Mouse (Mus musculus) skeletal muscle tissue, postnatal 0 days (tissue): ENCODE data around the gene Gm14408. TPM values are rescaled to one million over a fixed set of nuclear protein-coding genes. Genes with fewer than 3 reads are reported as not detected.

Experiments
- polyA plus RNA-seq: library from polyadenylated mRNA; unstranded; fragments of >200 nt; fragmentation: Nextera tagmentation; extraction: Ambion mirVana; gene quantifications from 2 replicates; pipeline ENCODE4 v1.2.1, GENCODE M21; 2015

The Gm14408 gene
- not detected in 2 replicates for polyA plus RNA-seq

GRCm38 (mm10) chr2:176830840-176831239 is at the start of gene Gm14408:
Gene Gm14408 (plus strand): TSS chr2:176831140.

GRCm38 (mm10) chr2:176798312-176798711 is 32.6 kb upstream of the Gm14408 start, which contains the start of gene Gm14295:
Gene Gm14295 (plus strand): TSS chr2:176798612.

Other genes with a start within 250 kb of the Gm14408 start
- 11.6 and 14.7 TPM in 2 replicates for gene Gm14308, start 194.8 kb upstream of the Gm14408 start, polyA plus RNA-seq
- gene Zfp973, start 160.6 kb upstream of the Gm14408 start, polyA plus RNA-seq = 4.3 and 4.7 TPM in 2 replicates
- gene Gm14305, start 122.8 kb upstream of the Gm14408 start, polyA plus RNA-seq = 19.5 and 20.6 TPM in 2 replicates
- gene Gm14295, start 32.5 kb upstream of the Gm14408 start, polyA plus RNA-seq = 13.8 and 14.8 TPM in 2 replicates
- 3.1 and 6.1 TPM in 2 replicates for gene Gm14296, start 96.7 kb downstream of the Gm14408 start, polyA plus RNA-seq
- gene Gm14419, start 169.8 kb downstream of the Gm14408 start, polyA plus RNA-seq = 5.0 and 5.9 TPM in 2 replicates
- gene Gm14401, start 243.2 kb downstream of the Gm14408 start, polyA plus RNA-seq = not detected in 2 replicates